Mouse (Mus musculus) CD4-positive, CD25-positive, alpha-beta regulatory T cell, adult 2 months (primary cell): ENCODE results near the gene Rab25.

Experiments used
- DNase-seq: peaks from one replicate; pipeline ENCODE4 v3.0.0-alpha.2; 2012; ENCODE audit warnings: low read depth, low spot score

Rab25 gene

DNA sequence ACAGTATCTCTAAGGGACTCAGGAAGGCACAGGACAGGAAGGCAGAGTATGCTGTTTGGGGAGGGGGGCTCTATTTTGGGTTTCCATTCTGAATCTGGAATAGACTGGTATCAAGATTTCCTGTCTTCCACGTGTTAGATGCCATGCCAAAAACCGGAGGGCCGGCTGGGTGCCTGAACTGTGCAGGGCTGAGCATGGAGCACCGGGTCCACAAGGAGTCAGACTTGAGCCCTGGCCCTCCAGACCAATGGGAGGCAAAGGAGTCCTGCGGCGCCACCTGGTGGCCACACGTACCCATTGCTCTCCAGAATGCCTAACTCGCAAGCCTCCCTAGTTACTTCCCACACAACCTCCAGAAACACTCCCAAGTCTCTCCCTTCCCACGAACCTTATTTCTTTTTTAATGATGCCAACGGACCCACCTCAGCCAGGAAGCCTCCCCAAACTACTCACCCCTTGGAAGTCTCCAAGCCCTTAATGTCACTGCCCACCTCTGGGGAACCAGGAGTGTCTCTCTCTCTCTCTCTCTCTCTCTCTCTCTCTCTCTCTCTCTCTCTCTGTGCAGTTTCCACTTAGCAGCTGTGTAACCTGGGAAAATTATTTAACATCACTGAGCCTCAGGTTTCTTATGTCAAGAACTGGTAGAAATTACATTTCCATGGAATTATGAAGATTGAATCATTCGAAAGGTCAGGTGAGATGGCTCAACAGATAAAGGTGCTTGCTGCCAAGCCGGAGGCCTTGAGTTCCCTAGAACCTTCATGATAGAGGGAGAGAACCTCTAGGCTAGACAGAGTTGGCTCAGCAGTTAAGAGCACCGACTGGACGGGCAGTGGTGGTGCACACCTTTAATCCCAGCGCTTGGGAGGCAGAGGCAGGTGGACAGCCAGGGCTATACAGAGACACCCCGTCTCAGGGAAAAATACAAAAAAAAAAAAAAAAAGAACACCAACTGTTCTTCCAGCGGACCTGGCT lies 21.7 kb downstream of the Rab25 start:
- peak; percentile 94 for DNase-seq

DNA sequence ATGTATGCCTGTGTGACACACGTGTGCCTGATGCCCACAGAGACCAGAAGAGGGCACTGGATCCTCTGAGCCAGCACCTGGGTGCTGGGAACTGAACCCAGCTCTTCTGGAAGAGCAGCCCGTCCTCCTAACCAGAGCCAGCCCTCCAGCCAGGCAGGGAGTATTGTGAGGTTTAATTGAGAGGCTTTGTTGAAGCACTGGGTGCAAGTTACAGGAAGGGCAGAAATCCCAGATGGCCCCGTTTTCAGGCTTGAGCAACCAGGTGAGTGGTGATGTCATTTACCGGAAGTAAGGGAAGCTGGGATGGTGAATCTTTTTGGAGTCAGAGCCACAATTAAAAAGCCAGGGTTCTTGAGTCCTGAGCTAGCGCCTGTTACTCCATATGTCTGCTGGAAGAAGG lies 23.1 kb downstream of the Rab25 start:
- DNase-seq, result no peak

DNA sequence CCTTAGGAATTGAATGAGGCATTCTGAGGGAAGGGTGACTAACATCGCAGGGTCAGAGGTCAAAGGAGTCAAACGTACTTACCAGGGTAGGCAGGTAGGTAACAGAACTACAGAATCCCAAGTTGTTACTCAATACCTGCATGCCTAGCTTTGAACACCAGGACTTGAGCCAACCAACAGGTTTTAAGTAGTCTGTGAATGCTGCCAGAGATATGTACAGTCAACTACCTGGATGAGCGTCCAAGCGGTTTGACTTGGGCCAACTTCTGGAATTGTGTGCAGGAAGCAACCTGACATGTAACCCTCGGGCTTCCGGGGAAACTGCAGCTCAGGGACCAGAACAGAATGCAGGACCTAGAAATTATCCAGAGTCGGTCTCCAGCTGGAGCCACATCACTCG lies 25.1 kb downstream of the Rab25 start:
- no peak for DNase-seq

DNA sequence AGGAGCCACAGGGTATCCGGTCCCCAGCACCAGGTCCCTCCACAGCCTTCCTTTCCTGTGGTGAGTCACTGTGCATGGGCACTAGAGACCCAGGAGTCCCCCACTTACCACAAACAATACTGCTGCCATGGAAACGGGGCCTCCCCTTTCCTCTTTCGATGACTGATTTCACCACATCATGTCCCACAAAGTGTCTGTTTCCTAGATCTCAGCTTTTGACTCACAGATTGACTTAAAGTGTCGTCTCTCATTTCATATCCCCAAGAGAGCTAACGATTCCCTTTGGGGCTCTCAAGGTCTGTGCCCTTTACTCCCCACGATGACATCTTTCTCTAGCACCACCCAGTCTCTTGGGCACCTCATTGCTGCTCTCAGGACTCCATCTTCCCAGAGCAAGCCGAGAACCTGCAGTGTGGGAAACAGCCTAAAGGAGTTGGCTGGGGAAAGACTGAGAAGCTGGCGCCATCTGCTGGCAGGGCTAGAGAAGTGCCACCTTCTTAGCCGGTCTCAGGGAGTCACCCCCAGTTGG lies 26.2 kb downstream of the Rab25 start:
- DNase-seq, result peak; percentile 89

DNA sequence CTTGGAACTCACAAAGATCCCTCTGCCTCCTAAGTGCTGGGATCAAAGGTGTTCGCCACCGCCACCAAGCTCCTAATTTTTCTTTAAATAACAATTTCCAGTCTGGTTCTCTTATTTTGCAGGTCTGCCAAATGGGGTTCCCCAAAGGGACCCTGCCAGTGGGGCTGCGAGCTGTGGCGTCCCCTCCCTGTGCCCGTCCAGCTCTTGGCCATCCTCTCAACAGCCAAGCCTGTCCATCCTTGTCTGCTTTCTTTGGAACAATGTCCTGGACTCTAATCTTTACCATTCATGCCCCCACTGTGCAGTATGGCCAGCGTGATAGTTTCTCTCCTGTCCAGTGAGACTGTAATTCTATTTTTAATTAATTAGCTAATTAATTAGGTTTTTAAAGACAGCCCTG lies 26.9 kb downstream of the Rab25 start:
- no peak for DNase-seq

DNA sequence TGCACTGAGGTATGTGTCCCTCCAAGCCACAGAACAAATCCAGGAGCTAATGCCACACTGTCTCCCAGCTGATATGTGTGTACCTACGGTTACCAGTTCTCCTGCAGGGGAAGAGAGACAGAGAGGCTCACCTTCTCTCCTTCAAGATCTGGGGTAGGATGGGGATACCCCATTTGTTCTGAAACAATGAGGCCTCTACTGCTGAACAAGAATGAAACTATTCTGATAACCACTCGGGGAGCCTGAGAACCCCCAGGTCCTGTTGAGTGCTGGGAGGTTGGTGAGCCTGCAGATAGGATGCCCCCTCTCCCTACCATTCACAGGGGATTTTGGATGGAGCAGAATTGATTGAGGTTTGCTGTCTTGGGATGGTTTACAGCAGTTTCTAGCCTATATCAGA lies 28.0 kb downstream of the Rab25 start:
- DNase-seq, result no peak

DNA sequence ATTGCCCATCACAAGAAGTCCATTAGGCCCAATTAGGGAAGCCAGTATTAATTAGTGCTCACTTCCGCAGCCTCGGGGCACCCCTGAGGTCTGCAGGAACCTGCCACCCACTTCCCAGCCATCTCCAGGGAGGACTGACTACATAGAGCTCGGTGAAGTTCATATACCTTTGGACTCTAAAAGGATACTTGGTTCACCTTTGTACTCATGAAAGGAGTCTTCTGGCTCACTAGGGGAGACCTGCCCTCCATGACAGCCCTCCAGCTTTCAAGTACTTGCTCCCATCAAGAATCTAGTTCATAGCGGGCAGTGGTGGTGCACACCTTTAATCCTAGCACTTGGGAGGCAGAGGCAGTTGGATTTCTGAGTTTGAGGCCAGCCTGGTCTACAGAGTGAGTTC lies 29.7 kb downstream of the Rab25 start:
- DNase-seq, result no peak

DNA sequence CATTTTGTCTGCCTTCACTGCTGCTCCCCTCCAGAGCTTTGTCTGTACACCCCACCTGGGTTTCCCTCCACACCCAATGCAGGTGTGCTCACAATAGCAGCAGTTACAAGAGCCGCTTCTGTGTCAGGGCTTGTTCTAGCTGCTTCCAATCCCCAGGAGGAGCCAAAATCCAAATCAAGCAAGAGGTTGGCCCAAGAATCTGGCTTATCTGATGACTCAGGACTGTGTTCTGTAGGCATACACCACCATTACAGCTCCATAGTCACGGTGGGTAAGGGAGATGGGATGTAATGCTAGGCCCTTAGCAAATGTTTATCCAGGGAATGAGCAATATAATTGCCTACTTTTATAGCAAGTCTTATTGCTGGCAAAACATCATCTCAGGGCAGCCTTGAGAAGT lies 31.7 kb downstream of the Rab25 start:
- DNase-seq, result no peak

DNA sequence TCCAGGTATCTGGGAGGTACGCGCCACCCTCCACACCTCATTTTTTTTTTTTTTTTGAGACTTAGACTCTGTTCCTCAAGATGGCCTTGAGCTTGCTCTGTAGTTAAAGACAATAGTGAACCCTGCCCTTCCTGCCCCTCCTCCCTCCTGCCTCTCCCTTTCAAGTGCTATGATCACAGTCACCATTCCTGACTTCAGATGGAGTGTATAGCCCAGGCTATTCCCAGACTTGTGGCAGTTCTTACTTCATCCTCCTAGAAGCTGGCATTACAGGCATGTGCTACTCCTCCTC lies 33.1 kb downstream of the Rab25 start:
- DNase-seq, result no peak

DNA sequence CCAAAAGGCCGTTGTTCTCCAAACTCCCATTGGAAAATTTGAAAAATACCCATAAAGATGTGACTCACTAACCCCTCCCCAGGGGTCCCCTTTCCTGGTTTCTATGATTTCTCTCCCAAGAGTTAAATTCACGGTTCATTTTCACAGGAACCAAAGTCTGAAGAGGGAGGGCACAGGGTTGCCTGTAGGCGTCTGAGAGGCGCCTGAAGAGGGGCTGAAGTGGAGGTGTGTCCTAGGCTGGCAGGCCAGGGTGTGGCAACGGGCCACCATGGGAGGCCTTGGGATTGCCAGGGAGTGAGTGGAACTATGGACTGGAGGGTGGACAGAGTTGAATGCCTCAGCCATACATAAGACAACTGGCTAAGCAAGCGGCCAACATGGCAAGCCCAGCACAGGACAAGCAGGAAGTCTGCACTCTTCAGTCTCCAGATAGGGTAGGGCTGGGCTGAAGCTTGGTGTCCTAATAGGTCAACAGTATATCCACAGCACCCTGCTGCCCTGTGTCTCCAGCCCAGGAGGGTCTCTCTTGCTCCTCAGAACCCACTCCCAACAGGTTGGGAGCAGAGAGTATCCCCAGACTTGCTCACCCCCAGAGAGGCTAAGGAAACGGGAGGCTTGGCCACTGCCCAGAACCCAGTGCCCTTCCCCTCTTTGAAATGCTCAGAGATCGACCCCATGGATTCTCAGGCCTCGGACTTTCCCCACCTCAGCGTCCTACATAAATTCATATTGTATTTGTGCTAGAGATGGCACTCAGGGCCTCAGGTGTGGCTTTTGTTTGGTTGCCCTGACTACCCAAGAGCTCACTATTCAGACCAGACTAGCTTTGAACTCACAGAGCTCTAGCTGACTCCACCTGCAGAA lies 33.6 kb downstream of the Rab25 start:
- peak; percentile 59 for DNase-seq

DNA sequence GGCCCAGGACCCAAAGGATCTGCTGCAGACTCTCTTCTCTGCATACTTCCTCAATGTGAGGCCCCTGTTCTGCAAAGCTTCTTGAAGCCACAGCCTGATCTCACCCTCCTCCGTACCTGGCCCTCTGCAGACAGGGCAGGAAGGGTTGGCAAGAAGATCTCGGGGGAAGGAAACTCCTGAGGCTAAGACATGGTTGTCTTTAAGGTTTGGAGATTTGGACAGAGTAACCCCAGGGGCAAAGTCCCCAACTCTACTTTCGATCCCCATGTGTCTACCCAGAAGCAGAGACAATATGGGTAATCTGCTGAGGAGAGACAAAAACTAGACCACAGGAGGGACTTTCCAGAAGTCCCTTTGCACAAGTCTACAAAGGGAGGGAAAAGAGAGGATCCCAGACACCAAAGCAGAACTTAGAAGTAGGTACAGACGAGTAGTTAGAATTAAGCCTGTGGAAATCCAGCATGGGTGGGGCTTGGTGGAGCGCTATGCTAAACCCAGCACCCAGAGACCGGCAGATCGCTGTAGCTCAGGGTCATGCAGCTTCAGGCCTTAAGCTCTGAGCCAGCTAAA lies 34.5 kb downstream of the Rab25 start:
- peak; percentile 74 for DNase-seq

DNA sequence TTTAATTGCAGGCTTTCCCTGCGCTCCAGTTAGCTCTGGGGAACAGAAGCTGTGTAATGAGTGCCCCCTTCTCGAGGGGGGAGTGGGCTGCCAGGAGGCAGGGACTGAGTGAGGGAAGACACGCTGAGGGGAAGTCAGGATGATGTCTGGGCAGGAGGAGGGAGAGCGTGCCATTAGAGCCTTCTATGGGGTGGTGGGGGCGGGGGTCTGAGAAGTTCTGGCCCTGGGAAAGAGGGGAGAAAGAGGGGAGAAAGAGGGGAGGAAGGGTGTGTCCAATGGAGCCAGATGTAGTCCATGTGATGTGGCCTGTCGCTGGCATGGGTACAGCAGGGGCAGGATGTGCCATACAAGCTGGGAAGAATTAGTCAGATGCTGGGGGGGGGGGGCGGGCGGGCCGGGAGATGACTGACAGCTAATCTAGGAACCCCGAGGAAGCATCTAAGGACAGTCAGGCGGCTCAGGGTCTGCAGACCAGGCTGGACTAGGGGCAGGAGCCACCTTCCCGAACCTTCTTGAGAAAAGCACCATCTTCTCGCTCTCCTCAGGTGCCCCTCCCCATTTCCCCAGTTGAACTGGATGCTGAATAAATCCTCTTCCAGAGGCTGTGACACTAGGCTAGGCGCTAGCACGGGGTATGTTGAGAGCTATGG lies 35.1 kb downstream of the Rab25 start:
- peak; percentile 65 for DNase-seq

DNA sequence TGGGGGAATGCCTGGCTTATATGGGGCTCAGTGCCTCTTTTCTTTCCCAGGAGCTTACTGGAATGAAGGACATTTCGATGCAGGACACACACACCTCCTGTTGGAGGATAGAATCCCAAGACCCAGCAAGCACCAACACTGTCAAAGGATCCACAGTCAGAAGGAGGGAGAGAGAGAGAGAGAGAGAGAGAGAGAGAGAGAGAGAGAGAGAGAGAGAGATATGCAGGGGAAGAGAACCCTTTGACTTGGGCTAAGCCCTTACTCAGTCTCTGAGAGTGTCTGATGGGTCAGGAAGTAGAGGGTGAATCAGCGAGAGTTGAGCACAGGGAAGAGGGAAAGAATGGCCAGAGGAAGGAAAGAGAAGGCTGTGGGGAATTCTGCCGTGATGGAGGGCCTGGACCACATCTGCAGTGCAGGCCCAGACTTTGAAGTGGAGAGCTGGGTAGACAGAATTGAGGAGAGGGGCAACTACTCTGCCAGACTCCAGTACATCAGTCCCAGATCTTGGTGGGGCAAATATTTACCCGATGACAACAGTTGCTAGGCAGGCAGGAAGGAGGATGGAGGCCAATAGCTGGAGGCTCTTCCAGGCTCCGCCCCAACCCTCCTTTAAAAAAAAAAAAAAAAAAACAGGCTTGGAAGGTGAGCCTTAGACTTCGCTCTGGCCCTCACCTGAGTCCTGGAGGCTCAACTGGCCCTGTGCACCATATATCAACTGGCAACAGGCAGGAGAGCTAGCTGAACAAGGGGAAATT lies 35.8 kb downstream of the Rab25 start:
- DNase-seq, result peak; percentile 75

DNA sequence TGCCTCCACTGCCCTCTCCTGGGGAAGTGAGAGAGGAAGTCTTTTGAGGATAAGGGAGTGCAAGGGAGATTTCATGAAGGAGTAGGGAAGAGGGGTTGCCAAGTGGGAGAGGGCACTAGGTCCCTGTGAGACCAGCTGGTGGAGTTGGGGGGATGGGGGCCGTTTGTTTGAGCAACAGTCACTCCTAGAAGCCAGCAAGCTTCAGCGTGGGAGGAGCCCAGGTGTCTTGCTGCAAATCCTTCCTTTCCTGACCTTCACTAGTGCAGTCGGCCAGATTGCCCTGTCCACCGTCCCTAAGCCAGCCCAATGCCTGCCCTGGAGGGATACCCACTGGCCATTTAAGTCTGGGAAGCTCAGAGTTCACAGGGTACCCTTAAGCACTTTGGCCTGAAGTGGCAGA lies 36.5 kb downstream of the Rab25 start:
- DNase-seq, result peak; percentile 60

DNA sequence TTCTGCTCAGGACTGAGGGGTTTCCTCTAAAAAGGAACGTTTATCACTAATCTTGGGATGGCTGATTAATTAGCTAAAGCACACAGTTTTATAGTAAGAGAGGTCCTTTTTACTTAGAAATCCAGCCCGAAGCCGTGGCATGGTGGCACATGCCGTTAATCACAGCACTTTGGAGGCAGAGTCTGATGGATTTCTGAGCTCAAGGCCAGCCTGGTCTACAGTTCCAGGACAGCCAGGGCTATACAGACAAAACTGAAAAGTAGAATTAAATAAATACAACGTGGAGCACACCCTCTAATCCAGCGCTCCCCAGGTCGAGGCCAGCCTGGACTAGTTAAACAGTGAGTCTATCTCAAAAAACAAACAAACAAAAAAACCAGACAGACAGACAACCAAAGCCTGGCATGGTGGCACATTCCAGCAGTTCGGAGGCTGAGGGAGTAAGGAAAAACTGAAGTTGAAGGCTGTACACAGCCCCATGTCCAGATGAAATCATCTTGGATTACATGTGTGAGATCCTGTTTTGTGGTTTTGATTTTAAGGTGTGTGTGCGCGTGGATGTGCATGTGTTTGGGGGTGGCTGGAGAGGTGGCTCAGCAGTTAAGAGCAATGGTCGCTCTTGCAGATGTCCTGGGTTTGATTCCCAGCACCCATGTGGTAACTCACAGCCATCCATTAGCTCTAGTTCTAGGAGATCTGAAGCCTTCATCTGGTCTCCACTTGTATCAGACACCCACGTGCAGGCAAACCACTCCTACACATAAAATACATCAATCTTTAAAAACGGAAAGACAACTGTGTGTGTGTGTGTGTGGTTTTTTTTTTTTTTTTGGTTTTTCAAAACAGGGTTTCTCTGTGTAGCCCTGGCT lies 37.4 kb downstream of the Rab25 start:
- DNase-seq, result peak; percentile 73

DNA sequence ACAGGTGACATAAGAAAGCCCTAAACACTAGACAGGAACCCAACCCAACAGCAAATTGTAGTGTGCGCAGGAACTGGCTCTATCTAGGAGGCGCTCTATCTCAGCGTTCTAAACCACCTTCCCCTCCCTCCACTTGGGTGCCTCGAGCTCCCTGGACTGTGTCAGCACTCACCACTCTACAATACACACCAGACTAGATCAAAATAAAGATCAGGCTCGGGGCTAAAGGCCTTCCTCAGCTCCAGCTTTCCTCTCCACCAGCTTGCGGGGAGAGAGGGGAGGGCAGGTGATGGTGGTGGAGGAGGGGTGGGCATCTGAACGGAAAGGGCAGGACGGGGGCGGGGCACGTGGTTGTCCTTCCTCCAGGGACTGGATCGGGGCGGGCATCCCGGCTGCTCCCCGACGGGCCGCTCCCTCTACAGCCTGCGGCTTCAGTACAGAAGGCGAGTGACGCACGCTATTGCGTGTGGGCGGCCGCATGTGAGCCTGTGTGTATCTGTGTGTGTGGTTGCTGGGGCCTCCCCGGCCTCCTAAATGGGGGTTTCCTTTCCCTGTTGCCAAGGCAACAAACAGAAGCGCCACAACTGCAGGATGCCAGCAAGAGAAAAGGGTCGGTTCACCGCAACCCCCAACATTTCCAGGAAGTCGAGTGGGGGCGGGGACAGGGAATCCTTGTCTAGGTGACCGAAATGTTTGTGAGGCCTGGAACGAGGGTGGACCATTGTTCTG lies 38.2 kb downstream of the Rab25 start, which contains the start of gene Lmna:
Gene Lmna (minus strand): TSS at position 265 of the 729 bp plus-strand sequence.
- DNase-seq, result peak; percentile 99

DNA sequence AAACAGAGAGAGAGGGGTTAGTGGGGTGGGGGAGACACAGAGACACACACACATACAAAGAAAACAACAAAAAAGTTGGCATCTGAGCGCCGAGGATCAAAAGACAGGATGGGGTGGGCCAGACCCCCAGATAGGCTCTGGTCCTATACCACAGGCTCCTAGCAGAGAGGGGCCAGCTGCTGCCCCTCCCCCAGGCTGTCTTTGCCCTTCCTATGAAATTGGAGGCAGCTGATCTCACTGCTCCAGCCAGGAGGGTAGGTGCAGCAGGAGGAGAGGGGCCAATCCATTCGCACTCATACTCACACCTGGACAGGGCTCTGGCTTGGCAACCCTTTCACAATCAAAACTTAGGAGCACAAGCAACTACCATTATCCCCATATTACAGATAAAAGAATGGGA lies 38.9 kb downstream of the Rab25 start:
- DNase-seq, result no peak

DNA sequence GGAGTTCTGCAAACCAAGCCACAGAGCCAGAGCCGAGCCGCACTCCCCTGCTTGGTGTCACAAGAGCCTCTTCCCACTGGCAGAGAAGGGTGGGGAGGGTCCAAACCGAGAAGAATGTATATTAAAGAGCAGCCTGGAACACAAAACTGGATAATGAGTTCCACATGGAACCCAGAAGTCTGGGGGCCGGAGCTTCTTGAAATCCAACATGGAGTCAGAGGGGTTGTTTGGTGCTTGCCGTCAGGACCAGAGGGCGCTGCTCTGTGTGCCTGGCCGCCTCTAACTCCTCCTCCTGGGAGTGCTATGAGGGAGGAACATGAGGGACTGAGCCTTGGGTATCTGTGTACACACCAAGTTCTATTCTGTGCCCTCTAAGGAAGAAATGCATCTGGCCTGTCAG lies 42.3 kb downstream of the Rab25 start:
- no peak for DNase-seq

DNA sequence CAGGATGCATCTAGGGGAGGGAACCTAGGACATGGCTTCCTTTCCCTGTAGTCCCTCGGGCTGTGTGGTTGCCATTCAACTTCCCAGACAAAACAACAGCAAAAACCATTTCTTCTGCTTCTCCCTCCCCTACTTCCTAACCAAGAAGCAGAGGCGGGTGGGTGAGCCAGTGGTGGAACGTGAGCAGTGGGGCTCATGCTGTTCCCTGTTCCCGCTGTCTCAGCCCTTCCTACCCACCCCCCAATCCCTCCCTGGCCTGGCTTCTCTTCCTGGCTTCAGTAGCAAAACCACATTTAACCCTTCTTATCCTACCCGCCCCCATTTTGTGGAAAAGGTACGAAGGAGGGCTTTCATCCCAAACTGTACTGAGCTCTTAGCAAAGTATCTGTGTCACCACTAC lies 43.0 kb downstream of the Rab25 start:
- DNase-seq, result no peak
